Mouse (Mus musculus): ENCODE results near the gene Ear14. TPM values are rescaled to one million over a fixed set of nuclear protein-coding genes. Genes with fewer than 3 reads are reported as not detected.
"Not testable (repeated sequence)": the region's sequence is repeated elsewhere in the genome, so short reads cannot be mapped to it uniquely, and the experiment has no call there.

Ear14 gene
- polyA plus RNA-seq, 2 experiments = not detected

- ATAC-seq (ENCODE audit: low FRiP score, low read depth) = no peak
- no peaks in the 10 kb centered on the region for H3K9me3 ChIP-seq (ENCODE audit: control insufficient read depth, low read length)
- no peak overlapping the region for H3K4me2 ChIP-seq (replicated peaks; ENCODE audit: low read depth, low read length, severe bottlenecking)
- no peak overlapping the region for H3K9ac ChIP-seq (ENCODE audit: low read depth, low read length, severe bottlenecking)
- DNase-seq (ENCODE audit: low spot score) = no peak
- no peaks in the 10 kb centered on the region for H3K4me1 ChIP-seq (ENCODE audit: control insufficient read depth, insufficient read depth, low read length)
- no peak for TF ChIP-seq POLR2A (IDR thresholded peaks at IDR 0.05; ENCODE audit: borderline replicate concordance, extremely low read depth, insufficient read depth, insufficient read length)
- H3K4me3 ChIP-seq (replicated peaks; ENCODE audit: low read length) = no peak overlapping the region
- no peaks in the 10 kb centered on the region for H3K27me3 ChIP-seq (ENCODE audit: control insufficient read depth, insufficient read depth, low read length)
- H3K36me3 ChIP-seq (ENCODE audit: control insufficient read depth, insufficient read depth, low read length) = no peaks in the 10 kb centered on the region
- H3K27ac ChIP-seq (replicated peaks; ENCODE audit: low read depth, low read length) = no peak overlapping the region
These were observed 37.7 kb downstream of the Ear14 start for GRCm38 (mm10) chr14:51240899-51241298.

GRCm38 (mm10) chr14:51247736-51248135, 44.5 kb downstream of the Ear14 start:
- Histone ChIP-seq H3K27me3 (ENCODE audit: control insufficient read depth, insufficient read depth, low read length) (no peaks in the 10 kb centered on the region), H3K27ac (replicated peaks; ENCODE audit: low read depth, low read length) (no peak overlapping the region), H3K4me1 (ENCODE audit: control insufficient read depth, insufficient read depth, low read length) (no peaks in the 10 kb centered on the region), H3K4me3 (replicated peaks; ENCODE audit: low read length) (no peak overlapping the region), H3K9ac (ENCODE audit: low read depth, low read length, severe bottlenecking) (no peak overlapping the region), H3K36me3 (ENCODE audit: control insufficient read depth, insufficient read depth, low read length) (no peaks in the 10 kb centered on the region), H3K4me2 (replicated peaks; ENCODE audit: low read depth, low read length, severe bottlenecking) (no peak overlapping the region), H3K9me3 (ENCODE audit: control insufficient read depth, low read length) (no peaks in the 10 kb centered on the region)
- WGBS = 88% methylated on average over 1 of the region's 1 CpGs
- ATAC-seq (ENCODE audit: low FRiP score, low read depth) (no peak), DNase-seq (ENCODE audit: low spot score) (no peak)
- no peak for TF ChIP-seq POLR2A (IDR thresholded peaks at IDR 0.05; ENCODE audit: borderline replicate concordance, extremely low read depth, insufficient read depth, insufficient read length)

GRCm38 (mm10) chr14:51250348-51250747, 47.2 kb downstream of the Ear14 start:
- Histone ChIP-seq H3K4me2 (replicated peaks; ENCODE audit: low read depth, low read length, severe bottlenecking) (no peak overlapping the region), H3K36me3 (ENCODE audit: control insufficient read depth, insufficient read depth, low read length) (no peaks in the 10 kb centered on the region), H3K4me3 (replicated peaks; ENCODE audit: low read length) (no peak overlapping the region), H3K9me3 (ENCODE audit: control insufficient read depth, low read length) (no peaks in the 10 kb centered on the region), H3K9ac (ENCODE audit: low read depth, low read length, severe bottlenecking) (no peak overlapping the region), H3K27ac (replicated peaks; ENCODE audit: low read depth, low read length) (no peak overlapping the region), H3K27me3 (ENCODE audit: control insufficient read depth, insufficient read depth, low read length) (no peaks in the 10 kb centered on the region), H3K4me1 (ENCODE audit: control insufficient read depth, insufficient read depth, low read length) (no peaks in the 10 kb centered on the region)
- no peak for TF ChIP-seq POLR2A (IDR thresholded peaks at IDR 0.05; ENCODE audit: borderline replicate concordance, extremely low read depth, insufficient read depth, insufficient read length)
- no peak for DNase-seq (ENCODE audit: low spot score)
- no peak for ATAC-seq (ENCODE audit: low FRiP score, low read depth)
- WGBS = 69% methylated on average over 3 of the region's 3 CpGs

- not testable (repeated sequence) for ATAC-seq (ENCODE audit: low FRiP score, low read depth); H3K4me3 ChIP-seq (replicated peaks; ENCODE audit: low read length); H3K4me2 ChIP-seq (replicated peaks; ENCODE audit: low read depth, low read length, severe bottlenecking); H3K27me3 ChIP-seq (ENCODE audit: control insufficient read depth, insufficient read depth, low read length); H3K4me1 ChIP-seq (ENCODE audit: control insufficient read depth, insufficient read depth, low read length); DNase-seq (ENCODE audit: low spot score); H3K9ac ChIP-seq (ENCODE audit: low read depth, low read length, severe bottlenecking); H3K36me3 ChIP-seq (ENCODE audit: control insufficient read depth, insufficient read depth, low read length); H3K27ac ChIP-seq (replicated peaks; ENCODE audit: low read depth, low read length); H3K9me3 ChIP-seq (ENCODE audit: control insufficient read depth, low read length)
These were observed 49.0 kb downstream of the Ear14 start for GRCm38 (mm10) chr14:51252206-51252605.

- WGBS = 79% methylated on average over 1 of the region's 1 CpGs
- H3K36me3 ChIP-seq (ENCODE audit: control insufficient read depth, insufficient read depth, low read length) = no peaks in the 10 kb centered on the region
- H3K27ac ChIP-seq (replicated peaks; ENCODE audit: low read depth, low read length) = no peak overlapping the region
- H3K9ac ChIP-seq (ENCODE audit: low read depth, low read length, severe bottlenecking) = no peak overlapping the region
- no peak overlapping the region for H3K4me2 ChIP-seq (replicated peaks; ENCODE audit: low read depth, low read length, severe bottlenecking)
- no peaks in the 10 kb centered on the region for H3K27me3 ChIP-seq (ENCODE audit: control insufficient read depth, insufficient read depth, low read length)
- ATAC-seq (ENCODE audit: low FRiP score, low read depth) = no peak
- no peak for TF ChIP-seq POLR2A (IDR thresholded peaks at IDR 0.05; ENCODE audit: borderline replicate concordance, extremely low read depth, insufficient read depth, insufficient read length)
- H3K9me3 ChIP-seq (ENCODE audit: control insufficient read depth, low read length) = no peaks in the 10 kb centered on the region
- H3K4me3 ChIP-seq (replicated peaks; ENCODE audit: low read length) = no peak overlapping the region
- DNase-seq (ENCODE audit: low spot score) = no peak
- no peaks in the 10 kb centered on the region for H3K4me1 ChIP-seq (ENCODE audit: control insufficient read depth, insufficient read depth, low read length)
These were observed 50.4 kb downstream of the Ear14 start for GRCm38 (mm10) chr14:51253569-51253968.

Other genes starting within 250 kb of the Ear14 start
- gene Pnp2, start 247.4 kb upstream of the Ear14 start, polyA plus RNA-seq (2012; rRNA removed) = 0.15 and 0.31 TPM in 2 replicates
- gene Pnp2, start 247.4 kb upstream of the Ear14 start, polyA plus RNA-seq (2014; fragmentation: Nextera tagmentation; extraction: Ambion mirVana) = 0.37 and 0.39 TPM in 2 replicates
- gene Rnase10, start 195.6 kb upstream of the Ear14 start, polyA plus RNA-seq (2012; rRNA removed) = 0.13 and 0.18 TPM in 2 replicates
- not detected in 2 replicates for gene Rnase10, start 195.6 kb upstream of the Ear14 start, polyA plus RNA-seq (2014; fragmentation: Nextera tagmentation; extraction: Ambion mirVana)
- 0.05 TPM in 1 of 2 replicates, not detected in the other for gene Rnase9, start 161.5 kb upstream of the Ear14 start, polyA plus RNA-seq (2012; rRNA removed)
- not detected in 2 replicates for gene Rnase9, start 161.5 kb upstream of the Ear14 start, polyA plus RNA-seq (2014; fragmentation: Nextera tagmentation; extraction: Ambion mirVana)
- not detected in 2 replicates for gene Rnase11, start 153.2 kb upstream of the Ear14 start, polyA plus RNA-seq (2012; rRNA removed)
- gene Rnase11, start 153.2 kb upstream of the Ear14 start, polyA plus RNA-seq (2014; fragmentation: Nextera tagmentation; extraction: Ambion mirVana) = not detected in 2 replicates
- gene Rnase12, start 145.7 kb upstream of the Ear14 start, polyA plus RNA-seq (2012; rRNA removed) = 0.14 and 0.17 TPM in 2 replicates
- not detected in 2 replicates for gene Rnase12, start 145.7 kb upstream of the Ear14 start, polyA plus RNA-seq (2014; fragmentation: Nextera tagmentation; extraction: Ambion mirVana)
- gene Olfr750, start 129.0 kb upstream of the Ear14 start, polyA plus RNA-seq (2012; rRNA removed) = not detected in 2 replicates
- gene Olfr750, start 129.0 kb upstream of the Ear14 start, polyA plus RNA-seq (2014; fragmentation: Nextera tagmentation; extraction: Ambion mirVana) = not detected in 2 replicates
- gene Rnase4, start 112.3 kb upstream of the Ear14 start, polyA plus RNA-seq (2012; rRNA removed) = 66.2 and 67.4 TPM in 2 replicates
- gene Rnase4, start 112.3 kb upstream of the Ear14 start, polyA plus RNA-seq (2014; fragmentation: Nextera tagmentation; extraction: Ambion mirVana) = 51.9 and 59.4 TPM in 2 replicates
- gene Ang, start 112.2 kb upstream of the Ear14 start, polyA plus RNA-seq (2012; rRNA removed) = 9.7 and 13.6 TPM in 2 replicates
- 7.3 and 8.3 TPM in 2 replicates for gene Ang, start 112.2 kb upstream of the Ear14 start, polyA plus RNA-seq (2014; fragmentation: Nextera tagmentation; extraction: Ambion mirVana)
- 0.04 TPM in 1 of 2 replicates, not detected in the other for gene Eddm3b, start 89.0 kb upstream of the Ear14 start, polyA plus RNA-seq (2012; rRNA removed)
- gene Eddm3b, start 89.0 kb upstream of the Ear14 start, polyA plus RNA-seq (2014; fragmentation: Nextera tagmentation; extraction: Ambion mirVana) = not detected in 2 replicates
- gene Rnase6, start 79.5 kb upstream of the Ear14 start, polyA plus RNA-seq (2012; rRNA removed) = 1.1 and 1.3 TPM in 2 replicates
- 0.77 and 2.3 TPM in 2 replicates for gene Rnase6, start 79.5 kb upstream of the Ear14 start, polyA plus RNA-seq (2014; fragmentation: Nextera tagmentation; extraction: Ambion mirVana)
- gene Rnase1, start 56.6 kb upstream of the Ear14 start, polyA plus RNA-seq (2012; rRNA removed) = 0.47 and 0.61 TPM in 2 replicates
- 0.39 and 0.61 TPM in 2 replicates for gene Rnase1, start 56.6 kb upstream of the Ear14 start, polyA plus RNA-seq (2014; fragmentation: Nextera tagmentation; extraction: Ambion mirVana)
- gene Rnase2b, start 41.1 kb upstream of the Ear14 start, polyA plus RNA-seq (2012; rRNA removed) = not detected in 2 replicates
- gene Rnase2b, start 41.1 kb upstream of the Ear14 start, polyA plus RNA-seq (2014; fragmentation: Nextera tagmentation; extraction: Ambion mirVana) = not detected in 2 replicates
- gene Ang2, start 4.2 kb upstream of the Ear14 start, polyA plus RNA-seq (2012; rRNA removed) = not detected in 2 replicates
- gene Ang2, start 4.2 kb upstream of the Ear14 start, polyA plus RNA-seq (2014; fragmentation: Nextera tagmentation; extraction: Ambion mirVana) = not detected in 2 replicates
- not detected in 2 replicates for gene Rnase2a, start 52.7 kb downstream of the Ear14 start, polyA plus RNA-seq (2012; rRNA removed)
- not detected in 2 replicates for gene Rnase2a, start 52.7 kb downstream of the Ear14 start, polyA plus RNA-seq (2014; fragmentation: Nextera tagmentation; extraction: Ambion mirVana)
- not detected in 2 replicates for gene Gm7247, start 158.4 kb downstream of the Ear14 start, polyA plus RNA-seq (2012; rRNA removed)
- gene Gm7247, start 158.4 kb downstream of the Ear14 start, polyA plus RNA-seq (2014; fragmentation: Nextera tagmentation; extraction: Ambion mirVana) = not detected in 2 replicates
- not detected in 2 replicates for gene Vmn2r88, start 207.4 kb downstream of the Ear14 start, polyA plus RNA-seq (2012; rRNA removed)
- not detected in 2 replicates for gene Vmn2r88, start 207.4 kb downstream of the Ear14 start, polyA plus RNA-seq (2014; fragmentation: Nextera tagmentation; extraction: Ambion mirVana)
- gene Vmn2r89, start 248.5 kb downstream of the Ear14 start, polyA plus RNA-seq (2012; rRNA removed) = not detected in 2 replicates
- not detected in 2 replicates for gene Vmn2r89, start 248.5 kb downstream of the Ear14 start, polyA plus RNA-seq (2014; fragmentation: Nextera tagmentation; extraction: Ambion mirVana)